Mouse (Mus musculus): Measurements from ENCODE around the gene Optc.

DNA sequence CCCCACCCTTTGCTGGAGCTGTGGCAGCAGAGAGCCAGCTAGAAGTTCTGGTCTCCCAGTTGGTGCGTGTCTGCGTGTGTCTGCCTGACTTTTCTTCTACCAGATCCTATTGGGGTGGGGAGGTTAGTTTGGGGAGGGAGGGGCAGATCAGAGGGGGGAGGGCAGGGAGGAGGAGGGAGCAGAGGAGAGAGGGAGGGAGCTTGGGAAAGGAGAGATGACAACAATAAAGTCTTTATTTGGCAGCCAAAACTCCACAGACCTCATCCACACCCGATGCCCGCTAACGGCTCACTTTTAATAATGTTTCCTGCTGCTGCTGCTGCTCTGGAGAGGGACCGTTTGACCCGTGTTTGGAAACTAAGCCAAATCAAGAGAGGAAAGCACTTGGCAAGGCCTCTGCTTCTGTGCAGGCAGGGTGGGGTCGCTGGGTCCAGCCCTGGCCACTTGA lies 13.5 kb upstream of the Optc start, which contains the start of gene Prelp:
- TF ChIP-seq CTCF (IDR thresholded peaks at IDR 0.05; ENCODE audit: low read depth) (no peak), EP300 (optimal IDR thresholded peaks at IDR 0.05) (no peak)

Data from stomach, postnatal 0 days (tissue).